Mouse (Mus musculus) liver, embryonic 14.5 days (tissue): ENCODE data around the gene Slitrk3. TPM values are rescaled to one million over a fixed set of nuclear protein-coding genes. Genes with fewer than 3 reads are reported as not detected.
"Not testable (repeated sequence)": the region's sequence is repeated elsewhere in the genome, so short reads cannot be mapped to it uniquely, and the experiment has no call there.

Source experiments
- ATAC-seq: fragments of 200-750 bp; cut with Nextera tagmentation; 2 replicates; pipeline ENCODE4 v1.8.0; 2017; ENCODE audit warnings: moderate number of reproducible peaks, mild to moderate bottlenecking, moderate library complexity; ENCODE audit not compliant: insufficient read depth
- DNase-seq, 3 experiments: peaks; one replicate each; pipeline ENCODE4 v3.0.0-alpha.2; 2012 to 2013; ENCODE audit warnings: low read depth in 3 of 3, low spot score in 3 of 3
- H3K27ac ChIP-seq: fragments of 300-500 bp; sonication (generic); 2 replicates; pipeline ENCODE4 v1.5.1; 2014; ENCODE audit warnings: moderate library complexity, mild to moderate bottlenecking, control low read depth, inconsistent platforms
- H3K27me3 ChIP-seq: fragments of 300-500 bp; sonication (generic); 2 replicates; pipeline ENCODE4 v1.6.1; 2014; ENCODE audit warnings: mild to moderate bottlenecking, low read length, moderate library complexity; ENCODE audit not compliant: control insufficient read depth, insufficient read depth
- H3K36me3 ChIP-seq: fragments of 300-500 bp; sonication (generic); replicated peaks from 2 replicates; pipeline ENCODE4 v1.6.1; 2014; ENCODE audit warnings: low read depth; ENCODE audit not compliant: control insufficient read depth, insufficient read depth
- H3K4me1 ChIP-seq, 2 experiments: fragments of 200-500 bp in 1 of 2; fragments of 300-500 bp in 1 of 2; sonication (generic) in 1 of 2; replicated peaks; 2 replicates each; pipeline ENCODE4 v1.6.1; 2012 to 2014; ENCODE audit warnings: antibody characterized with exemption in 1 of 2, inconsistent platforms in 1 of 2, low read length in 1 of 2; ENCODE audit not compliant: control insufficient read depth in 2 of 2, insufficient read depth in 2 of 2
- H3K4me2 ChIP-seq: fragments of 300-500 bp; sonication (generic); 2 replicates; pipeline ENCODE4 v1.6.1; 2014; ENCODE audit warnings: low read depth, mild to moderate bottlenecking, control low read depth, moderate library complexity
- H3K4me3 ChIP-seq, 2 experiments: fragments of 200-500 bp in 1 of 2; fragments of 300-500 bp in 1 of 2; sonication (generic) in 1 of 2; 2 replicates each; pipeline ENCODE4 v1.5.1; 2012 to 2014; ENCODE audit warnings: low read depth in 2 of 2, low read length in 2 of 2, mild to moderate bottlenecking in 2 of 2, control low read depth in 1 of 2, inconsistent platforms in 1 of 2, moderate library complexity in 1 of 2; ENCODE audit not compliant: insufficient read depth in 1 of 2
- H3K9ac ChIP-seq: fragments of 300-500 bp; sonication (generic); replicated peaks from 2 replicates; pipeline ENCODE4 v1.6.1; 2014; ENCODE audit warnings: mild to moderate bottlenecking, control low read depth, moderate library complexity
- H3K9me3 ChIP-seq: fragments of 300-500 bp; sonication (generic); 2 replicates; pipeline ENCODE4 v1.6.1; 2016; ENCODE audit warnings: low read length, mixed read lengths; ENCODE audit not compliant: control insufficient read depth
- CTCF ChIP-seq: IDR thresholded peaks from 2 replicates; pipeline ENCODE4 v1.5.1; 2016; ENCODE audit warnings: antibody characterized with exemption, low read depth, control low read depth
- EP300 ChIP-seq: IDR thresholded peaks from 2 replicates; pipeline ENCODE4 v1.6.1; 2016; ENCODE audit warnings: antibody characterized with exemption, low read depth
- WGBS: fragments of 180-500 bp; shearing (Covaris S2); extraction: QIAGEN DNeasy Blood & Tissue Kit; methylation state at CpG from one replicate; pipeline ENCODE4 v1.1.7; 2014; ENCODE audit not compliant: insufficient replicate concordance; 5-methylcytosine and 5-hydroxymethylcytosine counted together
- polyA plus RNA-seq, 2 experiments: library from polyadenylated mRNA; depleted of rRNA in 1 of 2; stranded (reverse) in 1 of 2; unstranded in 1 of 2; fragments of >200 nt; fragmentation: Nextera tagmentation in 1 of 2; extraction: Ambion mirVana in 1 of 2; gene quantifications; 2 replicates each; pipeline versions ENCODE4 v1.2.1 to v1.2.3; 2012 to 2014

Slitrk3 gene
- 0.01 TPM in 1 of 2 replicates, not detected in the other for polyA plus RNA-seq (2012; rRNA removed)
- not detected in 2 replicates for polyA plus RNA-seq (2014; fragmentation: Nextera tagmentation; extraction: Ambion mirVana)

- no peak for DNase-seq
- no peak within 1 kb of the TSS for H3K27ac ChIP-seq
- ATAC-seq, result no peak
- WGBS, result 1% methylated on average over 44 of the region's 44 CpGs
- peaks cover 11% of the 10 kb centered on the region for H3K27me3 ChIP-seq
- H3K4me3 ChIP-seq, result no peak within 1 kb of the TSS
- H3K9me3 ChIP-seq, result no peaks in the 10 kb centered on the region
- peak within 1 kb of the TSS; percentile 48 for H3K4me2 ChIP-seq
- no peak for TF ChIP-seq CTCF
- TF ChIP-seq EP300, result no peak
- no peaks in the 10 kb centered on the region for H3K36me3 ChIP-seq
- H3K4me1 ChIP-seq, result no peaks in the 10 kb centered on the region
- no peak within 1 kb of the TSS for H3K9ac ChIP-seq
These were observed at the start of gene Slitrk3 for GRCm38 (mm10) chr3:73057197-73057811. Gene Slitrk3 (minus strand): TSS chr3:73057803.

- not testable (repeated sequence) for DNase-seq, H3K9ac ChIP-seq, H3K4me2 ChIP-seq, H3K27ac ChIP-seq, H3K9me3 ChIP-seq, H3K27me3 ChIP-seq, H3K4me3 ChIP-seq, ATAC-seq, H3K4me1 ChIP-seq, H3K36me3 ChIP-seq
- 72% methylated on average over 2 of the region's 2 CpGs for WGBS
These were observed 36.8 kb upstream of the Slitrk3 start for GRCm38 (mm10) chr3:73094445-73094844.

GRCm38 (mm10) chr3:73084620-73085019 lies 27.0 kb upstream of the Slitrk3 start:
- no peak for ATAC-seq
- 42% methylated on average over 5 of the region's 5 CpGs for WGBS
- Histone ChIP-seq H3K4me3 (no peak overlapping the region), H3K9ac (no peak overlapping the region), H3K9me3 (no peaks in the 10 kb centered on the region; the same call in 1 of the 2 replicates), H3K4me2 (no peak overlapping the region), H3K27ac (no peak overlapping the region), H3K4me1 (no peaks in the 10 kb centered on the region), H3K27me3 (no peaks in the 10 kb centered on the region), H3K36me3 (no peaks in the 10 kb centered on the region)
- TF ChIP-seq EP300 (no peak), CTCF (no peak)
- no peak for DNase-seq

GRCm38 (mm10) chr3:73065823-73066755 lies 8.5 kb upstream of the Slitrk3 start:
- no peaks in the 10 kb centered on the region for H3K9me3 ChIP-seq
- H3K4me1 ChIP-seq, result no peaks in the 10 kb centered on the region
- no peaks in the 10 kb centered on the region for H3K36me3 ChIP-seq
- no peak overlapping the region for H3K27ac ChIP-seq
- H3K27me3 ChIP-seq, result no peaks in the 10 kb centered on the region
- 15% methylated on average over 20 of the region's 20 CpGs for whole genome bisulfite sequencing
- H3K4me3 ChIP-seq, result no peak overlapping the region; a peak in 1 of 4 replicates
- peak overlapping the region; percentile 2; the same call in 1 of the 2 replicates for H3K4me2 ChIP-seq
- no peak for DNase-seq
- no peak for ATAC-seq
- no peak for TF ChIP-seq EP300
- peak; percentile 69 for TF ChIP-seq CTCF
- H3K9ac ChIP-seq, result no peak overlapping the region

GRCm38 (mm10) chr3:73058190-73058589 lies 587 bp upstream of the Slitrk3 start:
- no peaks in the 10 kb centered on the region for H3K4me1 ChIP-seq
- H3K27me3 ChIP-seq, result peaks cover 11% of the 10 kb centered on the region
- TF ChIP-seq CTCF (no peak), EP300 (no peak)
- no peaks in the 10 kb centered on the region for H3K9me3 ChIP-seq
- WGBS, result 13% methylated on average over 4 of the region's 4 CpGs
- DNase-seq, result no peak
- ATAC-seq, result no peak
- H3K4me2 ChIP-seq, result no peak overlapping the region
- no peaks in the 10 kb centered on the region for H3K36me3 ChIP-seq
- H3K4me3 ChIP-seq, result no peak overlapping the region
- H3K9ac ChIP-seq, result no peak overlapping the region
- no peak overlapping the region for H3K27ac ChIP-seq
